Mouse (Mus musculus): ENCODE data around the gene 4930505A04Rik. TPM values are rescaled to one million over a fixed set of nuclear protein-coding genes. Genes with fewer than 3 reads are reported as not detected.
A peak's percentile ranks its signal among the peaks of the same experiment; 100 is the strongest.
"Not testable (repeated sequence)": the region's sequence is repeated elsewhere in the genome, so short reads cannot be mapped to it uniquely, and the experiment has no call there.

The 4930505A04Rik gene
- under 1 TPM in 1 of 2 experiments, not detected in 1; 0.36 TPM for total RNA-seq (2021)
- long read RNA-seq, experiment 1 = 0 reads
- long read RNA-seq, experiment 2 = 0 reads

- no peak for TF ChIP-seq CTCF (IDR thresholded peaks at IDR 0.05)
- peak within 1 kb of the TSS; percentile 74 for H3K4me3 ChIP-seq
- intact Hi-C loops (cut with DNase I) = loop anchor here (5.0 kb wide), 1 partner anchor 175 kb away; the partner anchor contains the start of gene Acyp2
- peak within 1 kb of the TSS; percentile 87 for H3K27ac ChIP-seq
- DNase-seq = peak; percentile 88
Observed at GRCm38 (mm10) chr11:30471751-30472593, at the start of gene 4930505A04Rik. TSS of gene 4930505A04Rik (minus strand) at chr11:30471827.

- no peak overlapping the region for H3K4me3 ChIP-seq
- intact Hi-C loops (cut with DNase I) = loop anchor here (5.0 kb wide), 1 partner anchor 250 kb away; the partner anchor contains the start of gene Sptbn1
- DNase-seq = no peak
- H3K27ac ChIP-seq = peak overlapping the region; percentile 72
- TF ChIP-seq CTCF (IDR thresholded peaks at IDR 0.05) = no peak
Observed at GRCm38 (mm10) chr11:30517133-30517532, 45.5 kb upstream of the 4930505A04Rik start.

DNA sequence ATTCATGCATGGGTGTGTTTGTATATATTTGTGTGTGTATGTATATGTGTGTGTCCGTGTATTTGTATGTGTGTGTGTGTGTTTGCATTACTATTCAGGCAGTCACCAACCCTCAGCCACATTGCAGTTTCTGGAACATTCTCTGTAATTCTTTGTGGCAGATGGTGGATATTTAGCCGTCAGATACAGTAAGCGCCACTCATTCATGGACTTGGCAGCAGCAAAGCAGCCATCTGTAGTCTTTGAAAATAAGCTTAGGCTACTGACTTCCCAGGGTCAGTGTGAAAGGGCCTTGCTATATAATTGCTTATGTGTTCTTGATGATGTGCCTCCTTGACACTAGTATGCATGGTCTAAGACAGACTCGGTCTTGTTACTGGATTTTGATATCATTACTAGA is 36.6 kb upstream of the 4930505A04Rik start:
- TF ChIP-seq CTCF (IDR thresholded peaks at IDR 0.05) = no peak
- DNase-seq = no peak
- H3K27ac ChIP-seq = no peak overlapping the region
- intact Hi-C loops (cut with DNase I) = no loop called here
- no peak overlapping the region for H3K4me3 ChIP-seq

GRCm38 (mm10) chr11:30498738-30499355 is 27.2 kb upstream of the 4930505A04Rik start:
- no peak for DNase-seq
- H3K4me3 ChIP-seq = no peak overlapping the region
- TF ChIP-seq CTCF (IDR thresholded peaks at IDR 0.05) = no peak
- H3K27ac ChIP-seq = no peak overlapping the region
- intact Hi-C loops (cut with DNase I) = no loop called here

DNA sequence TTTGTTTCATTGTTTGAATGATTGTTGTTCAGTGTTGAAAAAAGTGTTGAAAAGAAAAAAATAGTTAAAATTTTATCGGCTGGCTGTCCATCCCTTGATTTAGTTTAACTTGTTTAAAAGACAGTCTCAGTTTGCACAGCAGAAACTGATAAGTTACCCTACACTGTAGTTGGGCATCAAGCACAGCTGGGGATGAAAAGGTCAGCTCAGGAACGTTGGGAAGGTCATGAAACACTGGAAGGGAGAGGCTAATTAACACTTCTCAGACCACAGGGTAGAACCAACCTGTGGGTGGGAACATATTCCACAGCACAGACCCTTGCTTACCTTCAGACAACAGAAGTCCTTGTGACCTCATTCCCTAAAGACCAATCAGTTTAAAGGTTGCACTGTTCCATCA is 25.5 kb upstream of the 4930505A04Rik start:
- DNase-seq = no peak
- H3K4me3 ChIP-seq = no peak overlapping the region
- no peak for TF ChIP-seq CTCF (IDR thresholded peaks at IDR 0.05)
- intact Hi-C loops (cut with DNase I) = no loop called here
- no peak overlapping the region for H3K27ac ChIP-seq

DNA sequence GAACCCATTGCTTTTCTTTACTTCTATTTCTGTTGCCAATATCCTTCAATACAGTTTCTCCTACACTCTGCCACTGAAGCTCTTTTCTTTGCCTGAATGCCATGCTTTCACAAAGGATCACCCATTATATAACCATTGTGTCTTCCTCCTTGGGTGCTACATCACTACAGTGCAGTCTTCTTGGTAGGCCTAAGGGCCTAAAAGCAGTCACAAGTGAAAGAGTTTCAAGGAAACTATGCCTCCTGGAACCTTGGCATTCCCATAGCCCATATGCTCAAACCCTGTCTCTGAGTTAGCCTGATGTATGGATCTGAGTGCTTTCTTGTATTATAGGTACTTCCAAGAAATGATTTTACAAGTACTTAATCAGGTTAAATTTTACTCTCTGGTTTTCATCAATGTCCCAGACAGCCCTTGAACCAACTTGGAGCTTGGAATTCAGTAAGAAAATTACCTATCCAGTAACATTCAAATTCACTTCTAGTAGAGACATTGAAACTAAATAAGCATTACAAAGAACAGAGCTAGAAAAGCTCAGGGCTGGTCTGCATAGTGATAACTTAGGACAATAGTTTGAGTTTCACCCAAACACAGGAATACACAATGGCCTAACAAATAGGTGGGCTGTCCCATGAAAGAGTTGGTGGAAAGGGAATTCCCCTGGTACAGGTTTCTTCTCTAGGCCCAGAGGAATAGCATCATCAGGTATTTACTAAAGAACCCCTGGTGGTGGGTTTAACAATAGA is 20.1 kb upstream of the 4930505A04Rik start:
- no peak for TF ChIP-seq CTCF (IDR thresholded peaks at IDR 0.05)
- no peak for DNase-seq
- intact Hi-C loops (cut with DNase I) = no loop called here
- Histone ChIP-seq H3K4me3 (no peak overlapping the region), H3K27ac (no peak overlapping the region)

DNA sequence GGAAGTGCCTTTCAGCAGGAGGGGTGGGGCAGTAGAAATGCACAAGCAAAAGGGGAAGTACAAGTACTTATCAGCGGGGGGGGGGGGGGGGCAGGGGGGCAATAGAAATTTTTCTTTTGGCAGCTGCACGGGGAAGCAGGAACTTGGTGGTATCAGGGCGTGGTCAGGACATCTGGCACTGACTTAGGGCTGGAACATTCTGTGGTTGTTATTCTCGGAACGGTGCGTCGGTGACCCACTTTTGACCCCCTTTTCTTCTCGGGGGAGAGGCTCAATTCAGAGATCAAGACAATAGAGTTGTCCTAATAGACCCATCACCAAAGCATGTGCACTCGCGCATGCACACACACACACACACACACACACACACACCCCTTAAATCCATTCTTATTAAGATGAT is 16.6 kb upstream of the 4930505A04Rik start:
- intact Hi-C loops (cut with DNase I) = no loop called here
- H3K27ac ChIP-seq = no peak overlapping the region
- TF ChIP-seq CTCF (IDR thresholded peaks at IDR 0.05) = no peak

GRCm38 (mm10) chr11:30483286-30483685 is 11.7 kb upstream of the 4930505A04Rik start:
- no peak for DNase-seq
- no peak for TF ChIP-seq CTCF (IDR thresholded peaks at IDR 0.05)
- Histone ChIP-seq H3K4me3 (no peak overlapping the region), H3K27ac (no peak overlapping the region)
- intact Hi-C loops (cut with DNase I) = no loop called here

More for the DNA sequence above, 16.6 kb upstream of the 4930505A04Rik start:
- no peak overlapping the region for H3K4me3 ChIP-seq
- no peak for DNase-seq

- Histone ChIP-seq H3K4me3 (peak overlapping the region; percentile 74), H3K27ac (peak overlapping the region; percentile 87)
- DNase-seq = no peak
- no peak for TF ChIP-seq CTCF (IDR thresholded peaks at IDR 0.05)
- intact Hi-C loops (cut with DNase I) = loop anchor here (5.0 kb wide), 1 partner anchor 176 kb away; the partner anchor contains the start of gene Acyp2
Observed at GRCm38 (mm10) chr11:30471187-30471586, 440 bp downstream of the 4930505A04Rik start.

DNA sequence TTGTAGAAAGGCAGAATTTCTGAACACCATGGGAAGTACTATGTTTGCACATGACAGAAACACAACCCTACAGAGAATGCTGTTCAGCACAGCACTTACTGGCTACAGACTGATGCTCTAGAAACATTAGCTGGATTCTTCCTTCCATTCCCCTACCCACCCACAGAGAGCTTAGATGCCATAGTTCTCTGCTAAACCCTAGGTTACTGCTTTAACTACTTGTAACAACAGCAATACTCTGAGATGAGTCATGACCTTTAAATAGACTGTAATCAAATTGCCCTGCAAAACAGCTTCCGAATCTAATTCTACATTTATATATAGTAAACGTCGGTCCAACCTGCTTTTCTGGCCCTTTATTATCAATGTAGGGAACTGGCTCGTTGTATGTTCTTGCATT is 17.3 kb downstream of the 4930505A04Rik start:
- Histone ChIP-seq H3K27ac (no peak overlapping the region), H3K4me3 (no peak overlapping the region)
- DNase-seq = no peak
- TF ChIP-seq CTCF (IDR thresholded peaks at IDR 0.05) = no peak
- intact Hi-C loops (cut with DNase I) = no loop called here

- Histone ChIP-seq H3K27ac (no peak overlapping the region), H3K4me3 (no peak overlapping the region)
- no peak for TF ChIP-seq CTCF (IDR thresholded peaks at IDR 0.05)
- DNase-seq = no peak
- intact Hi-C loops (cut with DNase I) = no loop called here
Observed at GRCm38 (mm10) chr11:30448126-30448525, 23.5 kb downstream of the 4930505A04Rik start.

DNA sequence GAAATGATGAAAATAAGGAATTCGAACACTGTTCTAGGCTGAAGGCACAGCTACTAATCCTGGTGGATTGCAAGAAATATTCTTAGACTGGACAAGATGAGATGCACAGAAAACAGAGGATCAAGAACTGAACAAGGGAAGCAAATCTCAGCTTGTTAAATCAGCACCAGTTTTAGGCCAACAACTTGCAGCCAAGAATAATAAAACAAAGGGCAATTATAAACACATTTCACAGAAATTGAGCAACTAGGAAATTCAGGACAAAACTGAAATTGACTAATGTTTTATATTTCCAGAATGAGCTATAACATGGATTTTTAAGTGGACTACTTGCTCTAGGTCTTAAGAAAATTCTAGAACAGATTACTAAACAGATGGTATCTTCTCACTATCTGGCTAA is 24.1 kb downstream of the 4930505A04Rik start:
- Histone ChIP-seq H3K27ac (no peak overlapping the region), H3K4me3 (no peak overlapping the region)
- no peak for DNase-seq
- intact Hi-C loops (cut with DNase I) = no loop called here
- TF ChIP-seq CTCF (IDR thresholded peaks at IDR 0.05) = no peak

GRCm38 (mm10) chr11:30444192-30444905 is 27.3 kb downstream of the 4930505A04Rik start:
- DNase-seq; H3K4me3 ChIP-seq; intact Hi-C loops (cut with DNase I); H3K27ac ChIP-seq: not testable (repeated sequence)

Measured in gastrocnemius, adult 2 months (tissue).